Mouse (Mus musculus) forebrain, embryonic 15.5 days (tissue): ENCODE results near the gene Bcar3. TPM values are rescaled to one million over a fixed set of nuclear protein-coding genes. Genes with fewer than 3 reads are reported as not detected.

Source experiments
- ATAC-seq: fragments of 200-750 bp; cut with Nextera tagmentation; replicated peaks from 2 replicates; pipeline ENCODE4 v1.8.0; 2017; ENCODE audit warnings: mild to moderate bottlenecking, moderate TSS enrichment, moderate library complexity
- H3K27ac ChIP-seq: fragments of 300-500 bp; sonication (generic); replicated peaks from 2 replicates; pipeline ENCODE4 v1.5.1; 2015; ENCODE audit warnings: mild to moderate bottlenecking, inconsistent platforms
- H3K27me3 ChIP-seq: fragments of 300-500 bp; sonication (generic); 2 replicates; pipeline ENCODE4 v1.6.1; 2015; ENCODE audit warnings: inconsistent platforms
- H3K36me3 ChIP-seq: fragments of 300-500 bp; sonication (generic); 2 replicates; pipeline ENCODE4 v1.6.1; 2015; ENCODE audit warnings: mild to moderate bottlenecking, inconsistent platforms
- H3K4me1 ChIP-seq: fragments of 300-500 bp; sonication (generic); 2 replicates; pipeline ENCODE4 v1.6.1; 2015; ENCODE audit warnings: inconsistent platforms
- H3K4me2 ChIP-seq: fragments of 300-500 bp; sonication (generic); replicated peaks from 2 replicates; pipeline ENCODE4 v1.6.1; 2015; ENCODE audit warnings: mild to moderate bottlenecking, inconsistent platforms
- H3K4me3 ChIP-seq: fragments of 300-500 bp; sonication (generic); 2 replicates; pipeline ENCODE4 v1.5.1; 2015; ENCODE audit warnings: mild to moderate bottlenecking, inconsistent platforms
- H3K9ac ChIP-seq: fragments of 300-500 bp; sonication (generic); replicated peaks from 2 replicates; pipeline ENCODE4 v1.6.1; 2015; ENCODE audit warnings: mild to moderate bottlenecking, inconsistent platforms
- H3K9me3 ChIP-seq: fragments of 300-500 bp; sonication (generic); 2 replicates; pipeline ENCODE4 v1.6.1; 2016; ENCODE audit warnings: inconsistent platforms
- WGBS: fragments of 180-500 bp; shearing (Covaris S2); methylation state at CpG from one replicate; pipeline ENCODE4 v1.1.7; 2015; ENCODE audit warnings: mixed read lengths; 5-methylcytosine and 5-hydroxymethylcytosine counted together
- polyA plus RNA-seq: library from polyadenylated mRNA; unstranded; fragments of >200 nt; fragmentation: Nextera tagmentation; extraction: Ambion mirVana; gene quantifications from 2 replicates; pipeline ENCODE4 v1.2.1, GENCODE M21; 2015

The Bcar3 gene
- polyA plus RNA-seq, 1 experiment from 2014 or later, result 6.1 TPM

- Histone ChIP-seq H3K4me1 (peaks cover 8% of the 10 kb centered on the region), H3K27me3 (no peaks in the 10 kb centered on the region), H3K9me3 (no peaks in the 10 kb centered on the region), H3K9ac (no peak overlapping the region), H3K4me2 (no peak overlapping the region), H3K27ac (no peak overlapping the region), H3K4me3 (no peak overlapping the region), H3K36me3 (no peaks in the 10 kb centered on the region)
- 27% methylated on average over 5 of the region's 5 CpGs for WGBS
- ATAC-seq, result peak; percentile 61
These were observed 215.1 kb downstream of the Bcar3 start for GRCm38 (mm10) chr3:122509084-122509483.

GRCm38 (mm10) chr3:122509534-122510239 is 215.8 kb downstream of the Bcar3 start:
- Histone ChIP-seq H3K27me3 (no peaks in the 10 kb centered on the region), H3K9ac (no peak overlapping the region), H3K4me1 (peaks cover 8% of the 10 kb centered on the region), H3K4me2 (no peak overlapping the region), H3K4me3 (no peak overlapping the region), H3K9me3 (no peaks in the 10 kb centered on the region), H3K36me3 (no peaks in the 10 kb centered on the region), H3K27ac (no peak overlapping the region)
- ATAC-seq, result no peak
- WGBS, result 79% methylated on average over 11 of the region's 11 CpGs

- H3K9ac ChIP-seq, result no peak overlapping the region
- peaks cover 8% of the 10 kb centered on the region for H3K4me1 ChIP-seq
- H3K27ac ChIP-seq, result no peak overlapping the region
- no peaks in the 10 kb centered on the region for H3K36me3 ChIP-seq
- ATAC-seq, result no peak
- no peak overlapping the region for H3K4me2 ChIP-seq
- H3K9me3 ChIP-seq, result no peaks in the 10 kb centered on the region
- H3K4me3 ChIP-seq, result no peak overlapping the region
- H3K27me3 ChIP-seq, result no peaks in the 10 kb centered on the region
- WGBS, result 91% methylated on average over 14 of the region's 14 CpGs
These were observed 216.4 kb downstream of the Bcar3 start for GRCm38 (mm10) chr3:122510240-122510750.

- Histone ChIP-seq H3K36me3 (no peaks in the 10 kb centered on the region), H3K27me3 (no peaks in the 10 kb centered on the region), H3K4me1 (peaks cover 8% of the 10 kb centered on the region), H3K9ac (no peak overlapping the region), H3K9me3 (no peaks in the 10 kb centered on the region), H3K27ac (no peak overlapping the region), H3K4me3 (no peak overlapping the region), H3K4me2 (no peak overlapping the region)
- WGBS, result 80% methylated on average over 10 of the region's 10 CpGs
- ATAC-seq, result no peak
These were observed 217.0 kb downstream of the Bcar3 start for GRCm38 (mm10) chr3:122510932-122511331.

GRCm38 (mm10) chr3:122511721-122512619 is 218.0 kb downstream of the Bcar3 start:
- no peaks in the 10 kb centered on the region for H3K36me3 ChIP-seq
- WGBS, result 88% methylated on average over 14 of the region's 14 CpGs
- peaks cover 3% of the 10 kb centered on the region; the same call in 1 of the 2 replicates for H3K4me1 ChIP-seq
- ATAC-seq, result no peak
- H3K27ac ChIP-seq, result no peak overlapping the region
- H3K9ac ChIP-seq, result no peak overlapping the region
- H3K4me3 ChIP-seq, result no peak overlapping the region
- no peaks in the 10 kb centered on the region for H3K27me3 ChIP-seq
- H3K9me3 ChIP-seq, result no peaks in the 10 kb centered on the region
- H3K4me2 ChIP-seq, result no peak overlapping the region

GRCm38 (mm10) chr3:122512725-122513375 is 218.9 kb downstream of the Bcar3 start:
- Histone ChIP-seq H3K4me1 (peaks cover 12% of the 10 kb centered on the region), H3K9me3 (no peaks in the 10 kb centered on the region), H3K9ac (no peak overlapping the region), H3K36me3 (no peaks in the 10 kb centered on the region), H3K27me3 (no peaks in the 10 kb centered on the region), H3K4me2 (no peak overlapping the region), H3K4me3 (no peak overlapping the region), H3K27ac (no peak overlapping the region)
- 93% methylated on average over 16 of the region's 16 CpGs for WGBS
- no peak for ATAC-seq

GRCm38 (mm10) chr3:122515568-122516326 is 221.8 kb downstream of the Bcar3 start:
- Histone ChIP-seq H3K4me3 (no peak overlapping the region), H3K9me3 (no peaks in the 10 kb centered on the region), H3K27me3 (no peaks in the 10 kb centered on the region), H3K27ac (no peak overlapping the region), H3K36me3 (no peaks in the 10 kb centered on the region), H3K4me2 (no peak overlapping the region), H3K9ac (no peak overlapping the region), H3K4me1 (peaks cover 30% of the 10 kb centered on the region)
- ATAC-seq, result no peak
- 81% methylated on average over 6 of the region's 6 CpGs for WGBS

- H3K4me3 ChIP-seq, result no peak overlapping the region
- no peaks in the 10 kb centered on the region for H3K9me3 ChIP-seq
- no peak for ATAC-seq
- H3K4me2 ChIP-seq, result no peak overlapping the region
- no peak overlapping the region for H3K9ac ChIP-seq
- no peaks in the 10 kb centered on the region for H3K27me3 ChIP-seq
- peaks cover 30% of the 10 kb centered on the region for H3K4me1 ChIP-seq
- no peak overlapping the region for H3K27ac ChIP-seq
- 97% methylated on average over 3 of the region's 3 CpGs for WGBS
- no peaks in the 10 kb centered on the region for H3K36me3 ChIP-seq
These were observed 222.4 kb downstream of the Bcar3 start for GRCm38 (mm10) chr3:122516327-122516695.

- H3K9me3 ChIP-seq, result no peaks in the 10 kb centered on the region
- peak overlapping the region; percentile 72 for H3K27ac ChIP-seq
- 0 out of 2 replicates have a peak, but pooled peaks have one; percentile 23 for ATAC-seq
These were observed 223.8 kb downstream of the Bcar3 start for GRCm38 (mm10) chr3:122517726-122518125.

GRCm38 (mm10) chr3:122518231-122518736 is 224.3 kb downstream of the Bcar3 start:
- H3K36me3 ChIP-seq, result no peaks in the 10 kb centered on the region
- peak overlapping the region; percentile 72 for H3K27ac ChIP-seq
- H3K4me3 ChIP-seq, result no peak overlapping the region
- no peak overlapping the region for H3K9ac ChIP-seq
- H3K27me3 ChIP-seq, result no peaks in the 10 kb centered on the region
- 34% methylated on average over 9 of the region's 9 CpGs for whole genome bisulfite sequencing
- no peak overlapping the region for H3K4me2 ChIP-seq
- peaks cover 30% of the 10 kb centered on the region for H3K4me1 ChIP-seq
- ATAC-seq, result peak; percentile 79
- no peaks in the 10 kb centered on the region for H3K9me3 ChIP-seq

More at GRCm38 (mm10) chr3:122517726-122518125, 223.8 kb downstream of the Bcar3 start:
- WGBS, result 57% methylated on average over 4 of the region's 4 CpGs
- H3K9ac ChIP-seq, result no peak overlapping the region
- H3K4me3 ChIP-seq, result no peak overlapping the region
- H3K4me1 ChIP-seq, result peaks cover 30% of the 10 kb centered on the region
- H3K36me3 ChIP-seq, result no peaks in the 10 kb centered on the region
- H3K4me2 ChIP-seq, result no peak overlapping the region
- no peaks in the 10 kb centered on the region for H3K27me3 ChIP-seq

GRCm38 (mm10) chr3:122519082-122519481 is 225.1 kb downstream of the Bcar3 start:
- ATAC-seq, result no peak
- no peak overlapping the region for H3K4me3 ChIP-seq
- H3K4me2 ChIP-seq, result no peak overlapping the region
- WGBS, result 49% methylated on average over 13 of the region's 13 CpGs
- no peak overlapping the region for H3K9ac ChIP-seq
- no peaks in the 10 kb centered on the region for H3K9me3 ChIP-seq
- no peaks in the 10 kb centered on the region for H3K36me3 ChIP-seq
- H3K27me3 ChIP-seq, result no peaks in the 10 kb centered on the region
- H3K27ac ChIP-seq, result peak overlapping the region; percentile 72; the same call in 1 of the 2 replicates
- H3K4me1 ChIP-seq, result peaks cover 30% of the 10 kb centered on the region
